ENCODE assay signal across 22 mouse cellular contexts in genomic region chr2:131863472-131863871, GRCm38 (mm10). TPM values are rescaled to one million over a fixed set of nuclear protein-coding genes. Genes with fewer than 3 reads are reported as not detected.
DNase-seq lines count a peak whose midpoint lies in the region; ATAC-seq and TF ChIP-seq lines count a peak whose summit lies in the region.
"Had no signal": no experiment of that assay in that cellular context is flagged by ENCODE, and none has a peak within 500 bp of the region (broad histone marks: within the 10 kb centered on the region; RNA-seq: fewer than 3 reads in every experiment).

No protein-coding gene starts in this region.

- no peaks in the 10 kb centered on the region for H3K79me2 ChIP-seq in liver, adult 2 months (ENCODE audit: control insufficient read depth, insufficient read depth, low read length)

- TF ChIP-seq POLR2A in liver, adult 2 months (IDR thresholded peaks at IDR 0.05; ENCODE audit: extremely low read depth, insufficient read depth, low read length): no peak
- no peak for TF ChIP-seq POLR2A in kidney, adult 2 months (IDR thresholded peaks at IDR 0.05; ENCODE audit: low read depth, low read length)

- no peak for TF ChIP-seq CTCF in liver, adult 2 months (IDR thresholded peaks at IDR 0.05; ENCODE audit: low read depth, low read length)
- no peak for TF ChIP-seq CTCF in kidney, adult 2 months (conservative IDR thresholded peaks at IDR 0.05; ENCODE audit: insufficient read depth, insufficient read length, low read depth, low read length)

- peaks cover 35% of the 10 kb centered on the region for H3K4me1 ChIP-seq in forebrain, embryonic 10.5 days
- H3K4me1 ChIP-seq in forebrain, embryonic 11.5 days (replicated peaks; ENCODE audit: control insufficient read depth, insufficient read depth, low read length): no peaks in the 10 kb centered on the region
- H3K4me1 ChIP-seq in liver, adult 2 months (ENCODE audit: control insufficient read depth, insufficient read depth, low read length): peaks cover 5% of the 10 kb centered on the region; the same call in 1 of the 2 replicates
- peaks cover 6% of the 10 kb centered on the region; the same call in 1 of the 2 replicates for H3K4me1 ChIP-seq in liver, embryonic 11.5 days (replicated peaks; ENCODE audit: control insufficient read depth, insufficient read depth, low read length)
- H3K4me1 ChIP-seq in forebrain, embryonic 14.5 days (ENCODE audit: control insufficient read depth, insufficient read depth, low read length): peaks cover 4% of the 10 kb centered on the region
- H3K4me1 ChIP-seq in kidney, adult 2 months (ENCODE audit: control insufficient read depth, insufficient read depth, low read length): no peaks in the 10 kb centered on the region
- H3K4me1 ChIP-seq: heart, embryonic 12.5 days; stomach, embryonic 15.5 days had no signal

- no peaks in the 10 kb centered on the region for H3K27me3 ChIP-seq in forebrain, embryonic 10.5 days (ENCODE audit: poor library complexity, severe bottlenecking)
- no peaks in the 10 kb centered on the region for H3K27me3 ChIP-seq in forebrain, embryonic 11.5 days (ENCODE audit: control insufficient read depth, insufficient read depth, low read length)
- no peaks in the 10 kb centered on the region for H3K27me3 ChIP-seq in liver, adult 2 months (ENCODE audit: control insufficient read depth, insufficient read depth, low read length)
- H3K27me3 ChIP-seq in liver, embryonic 11.5 days (replicated peaks; ENCODE audit: control insufficient read depth, insufficient read depth, low read length): no peaks in the 10 kb centered on the region
- no peaks in the 10 kb centered on the region for H3K27me3 ChIP-seq in forebrain, embryonic 14.5 days (replicated peaks; ENCODE audit: control insufficient read depth, insufficient read depth, low read length)
- H3K27me3 ChIP-seq in kidney, adult 2 months (replicated peaks; ENCODE audit: control insufficient read depth, insufficient read depth, low read length): no peaks in the 10 kb centered on the region
- H3K27me3 ChIP-seq: heart, embryonic 12.5 days; stomach, embryonic 15.5 days had no signal

- H3K9ac ChIP-seq in forebrain, embryonic 11.5 days (ENCODE audit: low read length): no peak overlapping the region
- no peak overlapping the region for H3K9ac ChIP-seq in liver, adult 2 months (ENCODE audit: low read depth, low read length)
- no peak overlapping the region for H3K9ac ChIP-seq in liver, embryonic 11.5 days (ENCODE audit: low read depth, low read length)
- no peak overlapping the region for H3K9ac ChIP-seq in forebrain, embryonic 14.5 days (ENCODE audit: low read length)
- H3K9ac ChIP-seq: heart, embryonic 12.5 days; stomach, embryonic 15.5 days had no signal

- 0 out of 2 replicates have a peak overlapping the region, but pooled peaks have one; percentile 9 for H3K27ac ChIP-seq in forebrain, embryonic 10.5 days
- no peak overlapping the region for H3K27ac ChIP-seq in forebrain, embryonic 11.5 days (ENCODE audit: low read depth, low read length)
- H3K27ac ChIP-seq in liver, adult 2 months (replicated peaks; ENCODE audit: insufficient read depth, low read depth, low read length): 0 out of 2 replicates have a peak overlapping the region, but pooled peaks have one; percentile 12
- no peak overlapping the region for H3K27ac ChIP-seq in liver, embryonic 11.5 days (ENCODE audit: low read depth, low read length)
- H3K27ac ChIP-seq in forebrain, embryonic 14.5 days (ENCODE audit: low read depth, low read length): peak overlapping the region; percentile 67; the same call in 1 of the 2 replicates
- no peak overlapping the region for H3K27ac ChIP-seq in kidney, adult 2 months (ENCODE audit: insufficient read depth, low read depth, low read length)
- H3K27ac ChIP-seq: macrophage; stomach, embryonic 15.5 days had no signal

- no peaks in the 10 kb centered on the region; the same call in 1 of the 2 replicates for H3K9me3 ChIP-seq in forebrain, embryonic 10.5 days
- no peaks in the 10 kb centered on the region for H3K9me3 ChIP-seq in forebrain, embryonic 11.5 days (ENCODE audit: control insufficient read depth, low read length)
- no peaks in the 10 kb centered on the region for H3K9me3 ChIP-seq in liver, embryonic 11.5 days (ENCODE audit: control insufficient read depth, low read length)
- no peaks in the 10 kb centered on the region for H3K9me3 ChIP-seq in forebrain, embryonic 14.5 days (replicated peaks; ENCODE audit: control insufficient read depth, low read length)
- H3K9me3 ChIP-seq: stomach, embryonic 15.5 days had no signal

- no peak overlapping the region for H3K4me3 ChIP-seq in forebrain, embryonic 10.5 days
- H3K4me3 ChIP-seq in forebrain, embryonic 11.5 days (ENCODE audit: low read depth, low read length): no peak overlapping the region
- H3K4me3 ChIP-seq in liver, adult 2 months (ENCODE audit: insufficient read depth, low read depth, low read length): no peak overlapping the region
- H3K4me3 ChIP-seq in liver, embryonic 11.5 days (ENCODE audit: low read depth, low read length): no peak overlapping the region
- no peak overlapping the region for H3K4me3 ChIP-seq in forebrain, embryonic 14.5 days (ENCODE audit: low read depth, low read length)
- no peak overlapping the region for H3K4me3 ChIP-seq in kidney, adult 2 months (ENCODE audit: insufficient read depth, low read depth, low read length)
- H3K4me3 ChIP-seq: heart, embryonic 12.5 days; stomach, embryonic 15.5 days had no signal

- H3K4me2 ChIP-seq in forebrain, embryonic 11.5 days (ENCODE audit: low read depth, low read length, severe bottlenecking): no peak overlapping the region
- H3K4me2 ChIP-seq in liver, embryonic 11.5 days: no peak overlapping the region
- no peak overlapping the region for H3K4me2 ChIP-seq in forebrain, embryonic 14.5 days (ENCODE audit: low read length)
- H3K4me2 ChIP-seq: heart, embryonic 12.5 days; stomach, embryonic 15.5 days had no signal

- 87% methylated on average over 3 of the region's 3 CpGs for WGBS in forebrain, embryonic 10.5 days
- WGBS in forebrain, embryonic 11.5 days: 78% methylated on average over 3 of the region's 3 CpGs
- WGBS in liver, adult 2 months: 73% methylated on average over 3 of the region's 3 CpGs
- 73% methylated on average over 3 of the region's 3 CpGs for whole genome bisulfite sequencing in liver, embryonic 11.5 days
- WGBS in forebrain, embryonic 14.5 days: 65% methylated on average over 3 of the region's 3 CpGs
- 84% methylated on average over 3 of the region's 3 CpGs for WGBS in kidney, adult 2 months

- DNase-seq in forebrain, embryonic 10.5 days (ENCODE audit: extremely low spot score, low spot score): no peak
- no peak for DNase-seq in forebrain, embryonic 11.5 days (ENCODE audit: low spot score)
- DNase-seq in liver, adult 2 months (ENCODE audit: extremely low read depth, low read depth, low spot score): peak; percentile 9
- no peak for DNase-seq in liver, embryonic 11.5 days (ENCODE audit: low spot score)
- peak; percentile 62 for DNase-seq in adipocyte (ENCODE audit: low spot score)
- DNase-seq in forebrain, embryonic 14.5 days (ENCODE audit: low spot score): no peak
- no peak for DNase-seq in kidney, adult 2 months
- DNase-seq: B cell, adult 2 months; heart, postnatal 36 days; kidney, postnatal 14 days; lung, adult 2 months; spleen, adult 18-20 months; thymus, postnatal 36 days had no signal

- H3K36me3 ChIP-seq in forebrain, embryonic 10.5 days (replicated peaks): no peaks in the 10 kb centered on the region
- no peaks in the 10 kb centered on the region for H3K36me3 ChIP-seq in forebrain, embryonic 11.5 days (ENCODE audit: control insufficient read depth, insufficient read depth, low read length)
- no peaks in the 10 kb centered on the region for H3K36me3 ChIP-seq in liver, adult 2 months (ENCODE audit: control insufficient read depth, insufficient read depth, low read length)
- H3K36me3 ChIP-seq in liver, embryonic 11.5 days (ENCODE audit: control insufficient read depth, insufficient read depth, low read length): no peaks in the 10 kb centered on the region
- no peaks in the 10 kb centered on the region for H3K36me3 ChIP-seq in forebrain, embryonic 14.5 days (ENCODE audit: control insufficient read depth, insufficient read depth, low read length)
- no peaks in the 10 kb centered on the region for H3K36me3 ChIP-seq in kidney, adult 2 months (ENCODE audit: control insufficient read depth, insufficient read depth, low read length)
- H3K36me3 ChIP-seq: heart, embryonic 12.5 days; stomach, embryonic 15.5 days had no signal

- no peak for ATAC-seq in forebrain, embryonic 11.5 days (replicated peaks; ENCODE audit: low FRiP score)
- ATAC-seq in liver, embryonic 11.5 days (replicated peaks; ENCODE audit: low FRiP score): no peak
- ATAC-seq in forebrain, embryonic 14.5 days: no peak
- ATAC-seq: intestine, postnatal 0 days; Patski had no signal

RNA-seq across cellular contexts. Expression of gene Erv3, which starts 3.9 kb away (rescaled TPM):
- not detected in 2 replicates for polyA plus RNA-seq in forebrain, embryonic 10.5 days (2016; fragmentation: Nextera tagmentation; extraction: Ambion mirVana)
- polyA plus RNA-seq in forebrain, embryonic 11.5 days (2014; fragmentation: Nextera tagmentation; extraction: Ambion mirVana): not detected in 2 replicates
- not detected in 2 replicates for total RNA-seq in liver, adult 2 months (2014; rRNA removed)
- not detected in 2 replicates for polyA plus RNA-seq in liver, adult 2 months (2012; rRNA removed)
- not detected in 2 replicates for polyA plus RNA-seq in liver, embryonic 11.5 days (2014; fragmentation: Nextera tagmentation; extraction: Ambion mirVana)
- polyA plus RNA-seq in forebrain, embryonic 14.5 days (2014; fragmentation: Nextera tagmentation; extraction: Ambion mirVana): not detected in 2 replicates
- not detected in 2 replicates for polyA plus RNA-seq in kidney, adult 2 months (2012; rRNA removed)
- total RNA-seq: heart, postnatal 36 days had no signal
- polyA plus RNA-seq: heart, embryonic 12.5 days; intestine, postnatal 0 days; limb, embryonic 11.5 days; lung, adult 2 months; macrophage; midbrain, embryonic 16.5 days; neural tube, embryonic 11.5 days; Patski; stomach, embryonic 15.5 days had no signal

RNA-seq across cellular contexts. Expression of gene Prnp, which starts 46.3 kb away (rescaled TPM):
- 19.6 and 23.2 TPM in 2 replicates for polyA plus RNA-seq in forebrain, embryonic 10.5 days (2016; fragmentation: Nextera tagmentation; extraction: Ambion mirVana)
- 25.4 and 31.2 TPM in 2 replicates for polyA plus RNA-seq in forebrain, embryonic 11.5 days (2014; fragmentation: Nextera tagmentation; extraction: Ambion mirVana)
- total RNA-seq in liver, adult 2 months (2014; rRNA removed): 24.7 and 31.5 TPM in 2 replicates
- polyA plus RNA-seq in liver, adult 2 months (2012; rRNA removed): 20.4 and 22.0 TPM in 2 replicates
- 32.6 and 33.3 TPM in 2 replicates for polyA plus RNA-seq in liver, embryonic 11.5 days (2014; fragmentation: Nextera tagmentation; extraction: Ambion mirVana)
- polyA plus RNA-seq in forebrain, embryonic 14.5 days (2014; fragmentation: Nextera tagmentation; extraction: Ambion mirVana): 111 and 125 TPM in 2 replicates
- polyA plus RNA-seq in kidney, adult 2 months (2012; rRNA removed): 144 and 146 TPM in 2 replicates

RNA-seq across cellular contexts. Expression of gene Prn, which starts 46.3 kb away (rescaled TPM):
- polyA plus RNA-seq in forebrain, embryonic 10.5 days (2016; fragmentation: Nextera tagmentation; extraction: Ambion mirVana): not detected in 2 replicates
- not detected in 2 replicates for polyA plus RNA-seq in forebrain, embryonic 11.5 days (2014; fragmentation: Nextera tagmentation; extraction: Ambion mirVana)
- total RNA-seq in liver, adult 2 months (2014; rRNA removed): not detected in 2 replicates
- polyA plus RNA-seq in liver, adult 2 months (2012; rRNA removed): not detected in 2 replicates
- 0.25 TPM in 1 of 2 replicates, not detected in the other for polyA plus RNA-seq in liver, embryonic 11.5 days (2014; fragmentation: Nextera tagmentation; extraction: Ambion mirVana)
- 0.32 TPM in 1 of 2 replicates, not detected in the other for polyA plus RNA-seq in forebrain, embryonic 14.5 days (2014; fragmentation: Nextera tagmentation; extraction: Ambion mirVana)
- not detected in 2 replicates for polyA plus RNA-seq in kidney, adult 2 months (2012; rRNA removed)
- total RNA-seq: gastrocnemius, postnatal 4 days had no signal
- polyA plus RNA-seq: intestine, postnatal 0 days; limb, embryonic 11.5 days; lung, adult 2 months; macrophage; midbrain, embryonic 16.5 days; neural tube, embryonic 11.5 days; Patski; stomach, embryonic 15.5 days had no signal

Comparison
In these comparisons a context has a peak if more than half of its experiments do, and no peak if none do; other contexts are left out.
1. DNase-seq: peak in liver, adult 2 months (single experiment) and adipocyte (single experiment); none in forebrain, embryonic 10.5 days (single experiment), forebrain, embryonic 11.5 days (single experiment), liver, embryonic 11.5 days (single experiment), forebrain, embryonic 14.5 days (single experiment) and kidney, adult 2 months (single experiment).
2. H3K27ac ChIP-seq: peak in forebrain, embryonic 10.5 days (single experiment), liver, adult 2 months (single experiment) and forebrain, embryonic 14.5 days (single experiment); none in forebrain, embryonic 11.5 days (single experiment), liver, embryonic 11.5 days (single experiment) and kidney, adult 2 months (single experiment).